Mouse (Mus musculus) megakaryocyte, embryonic 14.5 days (primary cell): Measurements from ENCODE around the gene Tead4. TPM values are rescaled to one million over a fixed set of nuclear protein-coding genes. Genes with fewer than 3 reads are reported as not detected.
"Not testable (repeated sequence)": the region's sequence is repeated elsewhere in the genome, so short reads cannot be mapped to it uniquely, and the experiment has no call there.

Experiments used
- H3K27me3 ChIP-seq: replicated peaks from 2 replicates; pipeline ENCODE3; 2012; ENCODE audit warnings: inconsistent platforms
- H3K36me3 ChIP-seq: replicated peaks from 2 replicates; pipeline ENCODE3; 2012; ENCODE audit warnings: low read length, inconsistent platforms, mixed read lengths
- H3K4me1 ChIP-seq: 2 replicates; pipeline ENCODE4 v1.6.1; 2012; ENCODE audit warnings: inconsistent platforms
- H3K4me3 ChIP-seq: replicated peaks from 2 replicates; pipeline ENCODE3; 2012; ENCODE audit warnings: moderate library complexity, mild to moderate bottlenecking, inconsistent platforms
- H3K9me3 ChIP-seq: 2 replicates; pipeline ENCODE4 v1.6.1; 2012; ENCODE audit warnings: inconsistent platforms
- FLI1 ChIP-seq: IDR thresholded peaks from 2 replicates; pipeline ENCODE4 v1.6.1; 2012; ENCODE audit warnings: low read length, inconsistent platforms, mixed read lengths
- GATA1 ChIP-seq: IDR thresholded peaks from 3 replicates; pipeline ENCODE4 v1.6.1; 2012; ENCODE audit warnings: mixed read lengths, low read length, inconsistent platforms, borderline replicate concordance
- polyA plus RNA-seq: library from polyadenylated mRNA; stranded (reverse); fragments of >175 nt; gene quantifications from 2 replicates; pipeline ENCODE4 v1.2.3, GENCODE M21; 2012; ENCODE audit warnings: low replicate concordance; ENCODE audit not compliant: insufficient read depth

Gene Tead4
- polyA plus RNA-seq, 1 experiment: 0.16 TPM

DNA sequence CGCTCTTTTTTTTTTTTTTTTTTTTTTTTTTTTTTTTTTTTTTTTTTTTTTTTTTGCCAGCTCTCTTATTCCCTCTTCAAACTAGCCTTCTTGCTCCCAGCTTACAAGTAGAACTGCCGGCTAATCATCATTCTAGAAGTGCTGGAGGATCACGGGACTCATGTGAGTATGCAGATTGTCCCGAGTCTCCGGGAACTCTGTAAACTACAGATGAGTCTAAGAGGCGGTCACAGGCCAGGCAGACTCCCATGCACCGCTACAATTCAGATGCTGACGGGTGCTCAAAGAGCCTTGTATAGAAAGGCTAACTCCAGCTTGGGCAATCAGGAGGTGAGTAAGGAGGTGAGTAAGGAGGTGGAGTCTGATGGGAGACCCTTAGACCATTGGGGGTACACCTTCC lies 15.0 kb upstream of the Tead4 start:
- Histone ChIP-seq H3K4me1 (no peaks in the 10 kb centered on the region), H3K27me3 (peaks cover 12% of the 10 kb centered on the region), H3K9me3 (0 out of 2 replicates have a peak, but pooled peaks cover 3% of the 10 kb centered on the region), H3K36me3 (no peaks in the 10 kb centered on the region), H3K4me3 (no peak overlapping the region)
- TF ChIP-seq FLI1: no peak
- no peak for TF ChIP-seq GATA1

DNA sequence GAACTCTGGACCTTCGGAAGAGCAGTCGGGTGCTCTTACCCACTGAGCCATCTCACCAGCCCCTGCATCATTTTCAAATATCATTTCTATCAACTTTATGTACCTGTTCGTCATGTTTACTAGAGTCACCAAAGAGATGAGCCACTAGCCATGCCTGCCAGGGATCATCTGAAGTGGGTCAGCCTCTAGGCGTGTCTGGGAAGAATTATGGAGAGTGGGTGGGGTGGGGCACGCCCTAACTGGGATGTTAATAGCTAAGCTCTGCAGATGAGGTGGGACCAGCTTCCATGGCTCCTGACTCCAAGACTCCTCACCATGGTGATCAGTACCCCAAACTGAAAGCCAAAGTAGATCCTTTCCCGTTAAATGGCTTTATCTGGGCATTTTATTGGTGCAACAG lies 14.2 kb upstream of the Tead4 start:
- TF ChIP-seq GATA1: no peak
- TF ChIP-seq FLI1: no peak
- Histone ChIP-seq H3K36me3 (no peaks in the 10 kb centered on the region), H3K9me3 (0 out of 2 replicates have a peak, but pooled peaks cover 3% of the 10 kb centered on the region), H3K4me3 (no peak overlapping the region), H3K4me1 (no peaks in the 10 kb centered on the region), H3K27me3 (peaks cover 12% of the 10 kb centered on the region)

DNA sequence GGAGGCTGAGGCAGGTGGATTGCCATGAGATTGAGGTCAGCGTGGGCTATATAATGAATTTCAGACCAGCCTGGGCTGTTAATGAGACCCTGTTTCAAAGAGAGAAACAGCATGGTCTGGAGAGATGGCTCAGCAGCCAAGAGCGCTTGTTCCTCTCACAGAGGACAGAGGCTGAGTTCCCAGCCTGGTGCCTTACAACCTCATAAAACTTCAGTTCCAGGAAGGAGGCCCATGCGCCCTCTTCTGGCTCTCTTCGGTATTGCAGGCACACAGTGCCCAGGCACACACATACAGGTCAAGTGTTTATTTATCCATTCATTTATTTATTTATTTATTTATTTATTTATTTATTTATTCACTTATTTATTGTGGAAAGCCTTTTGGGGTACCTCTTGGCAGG lies 7.7 kb upstream of the Tead4 start:
- Histone ChIP-seq H3K4me1 (no peaks in the 10 kb centered on the region), H3K36me3 (no peaks in the 10 kb centered on the region), H3K9me3 (peaks cover 8% of the 10 kb centered on the region; the same call in 1 of the 2 replicates), H3K4me3 (no peak overlapping the region), H3K27me3 (peaks cover 16% of the 10 kb centered on the region)
- TF ChIP-seq FLI1: no peak
- no peak for TF ChIP-seq GATA1

DNA sequence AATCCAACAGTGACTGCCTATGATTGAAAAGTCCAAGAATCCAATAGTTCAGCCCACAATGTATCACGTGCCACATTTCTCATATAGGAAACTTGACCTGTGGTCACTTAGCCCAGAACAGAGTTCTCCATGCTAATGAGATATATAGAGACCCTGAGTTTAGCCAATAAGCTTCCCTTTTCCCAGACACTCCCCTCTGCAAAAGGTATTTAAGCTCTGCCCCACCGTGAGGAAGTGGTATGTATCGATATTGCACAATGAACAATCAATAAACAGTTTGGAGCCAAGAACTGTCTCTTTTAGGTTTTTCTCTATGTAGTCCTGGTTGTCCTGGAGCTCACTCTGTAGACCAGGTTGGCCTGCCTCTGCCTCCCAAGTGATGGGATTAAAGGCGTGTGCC lies 4.2 kb upstream of the Tead4 start:
- H3K27me3 ChIP-seq: peaks cover 48% of the 10 kb centered on the region
- H3K4me1 ChIP-seq: peaks cover 13% of the 10 kb centered on the region
- TF ChIP-seq FLI1 (no peak), GATA1 (no peak)
- H3K4me3 ChIP-seq: no peak overlapping the region
- H3K36me3 ChIP-seq: no peaks in the 10 kb centered on the region
- peaks cover 20% of the 10 kb centered on the region for H3K9me3 ChIP-seq

DNA sequence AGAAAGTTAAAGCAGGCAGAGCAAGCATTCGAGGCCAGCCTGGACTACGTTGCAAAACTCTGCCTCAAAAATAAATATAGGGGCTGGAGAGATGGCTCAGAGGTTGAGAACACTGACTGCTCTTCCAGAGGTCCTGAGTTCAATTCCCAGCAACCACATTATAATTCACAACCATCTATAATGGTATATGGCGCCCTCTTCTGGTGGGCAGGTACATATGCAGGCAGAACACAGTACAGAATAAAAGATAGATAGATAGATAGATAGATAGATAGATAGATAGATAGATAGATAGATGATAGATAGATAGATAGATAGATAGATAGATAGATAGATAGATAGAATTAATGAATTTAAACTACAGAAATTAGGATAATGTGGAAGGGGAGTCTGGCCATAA lies 2.0 kb upstream of the Tead4 start:
- Histone ChIP-seq H3K27me3 (peaks cover 70% of the 10 kb centered on the region), H3K9me3 (peaks cover 20% of the 10 kb centered on the region), H3K4me1 (peaks cover 19% of the 10 kb centered on the region)
- not testable (repeated sequence) for H3K36me3 ChIP-seq, H3K4me3 ChIP-seq

DNA sequence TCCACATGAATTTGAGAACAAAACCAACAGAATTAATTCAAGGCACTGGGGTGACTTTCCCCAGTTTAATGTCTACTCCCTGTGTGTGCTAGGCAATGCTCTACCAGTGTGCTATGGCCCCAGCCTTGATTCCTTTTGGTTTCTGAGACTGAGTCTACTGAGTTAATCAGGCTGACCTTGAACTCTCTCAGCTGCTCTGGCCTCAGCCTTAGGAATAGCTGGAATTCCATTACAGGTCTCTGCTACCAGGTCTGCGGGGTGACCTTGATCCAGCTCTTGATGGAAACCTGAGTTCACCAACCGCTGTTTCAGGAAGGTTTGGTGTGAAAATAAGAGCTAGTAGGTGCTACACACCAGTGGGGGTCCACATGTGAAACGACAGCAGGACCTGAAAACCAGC lies 1.3 kb upstream of the Tead4 start:
- Histone ChIP-seq H3K9me3 (peaks cover 20% of the 10 kb centered on the region), H3K4me3 (no peak overlapping the region), H3K27me3 (peaks cover 77% of the 10 kb centered on the region), H3K36me3 (no peaks in the 10 kb centered on the region), H3K4me1 (peaks cover 19% of the 10 kb centered on the region)
- no peak for TF ChIP-seq FLI1
- no peak for TF ChIP-seq GATA1

DNA sequence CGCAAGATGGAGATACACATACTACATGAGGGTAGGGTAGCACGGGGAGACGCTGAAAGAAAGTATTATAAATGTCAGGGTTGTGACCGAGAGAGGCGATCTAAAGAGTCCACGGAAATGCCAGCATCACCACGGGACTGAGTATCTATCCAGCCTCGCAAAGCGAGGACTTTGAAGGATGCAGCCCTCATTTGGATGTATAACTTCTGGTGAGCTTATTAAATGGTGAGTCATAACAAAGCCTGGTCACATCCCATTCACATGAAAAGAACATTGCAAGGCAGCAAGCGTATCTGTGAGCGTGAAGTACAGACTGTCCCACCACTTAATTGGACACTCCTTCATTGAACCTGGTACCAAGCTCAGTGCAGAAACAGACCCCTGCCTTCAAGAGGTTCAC lies 835 bp upstream of the Tead4 start:
- no peaks in the 10 kb centered on the region for H3K36me3 ChIP-seq
- H3K4me1 ChIP-seq: peaks cover 19% of the 10 kb centered on the region
- peaks cover 16% of the 10 kb centered on the region for H3K9me3 ChIP-seq
- TF ChIP-seq FLI1 (no peak), GATA1 (no peak)
- H3K27me3 ChIP-seq: peaks cover 81% of the 10 kb centered on the region
- no peak overlapping the region for H3K4me3 ChIP-seq

DNA sequence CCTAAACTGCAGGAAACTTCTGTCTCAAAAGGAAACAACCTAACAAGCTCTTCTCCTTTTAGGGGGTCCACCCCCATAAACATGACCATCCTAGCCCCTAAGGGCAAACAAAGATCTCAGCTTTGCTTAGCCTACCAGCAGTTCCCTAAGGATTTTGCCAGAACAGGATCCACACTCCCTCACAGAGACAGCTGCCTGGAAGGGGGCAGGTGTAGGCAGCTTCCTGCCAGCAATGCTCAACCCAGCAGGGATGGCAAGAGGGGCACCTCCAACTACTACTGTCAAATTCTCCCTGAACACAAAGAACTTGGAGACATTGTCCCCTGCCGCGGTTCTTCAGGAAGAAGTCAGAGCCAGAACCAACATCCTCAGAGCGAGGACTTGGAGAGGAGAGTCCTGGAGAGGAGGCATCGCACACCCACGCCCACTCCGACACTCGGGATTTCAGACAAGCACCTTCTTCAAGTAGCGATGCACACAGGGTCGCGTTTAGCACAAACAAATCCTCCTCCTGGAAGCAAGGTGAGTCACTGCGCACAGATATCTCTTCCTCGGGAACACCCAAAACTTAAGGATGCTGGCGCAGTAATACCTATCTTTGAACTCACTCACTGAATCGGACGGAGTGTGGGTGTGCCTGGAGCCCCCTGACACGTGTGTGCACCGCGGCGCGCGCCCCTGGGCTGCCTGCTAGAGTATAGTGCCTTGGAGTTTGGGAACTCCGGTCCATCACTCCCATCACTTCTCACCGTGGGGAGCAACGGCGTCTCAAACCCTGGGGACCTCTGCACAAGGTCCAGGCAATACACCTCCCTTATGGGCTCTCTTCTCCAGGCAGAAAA lies 1.1 kb downstream of the Tead4 start:
- peak overlapping the region; percentile 91 for H3K4me3 ChIP-seq
- peaks cover 88% of the 10 kb centered on the region for H3K27me3 ChIP-seq
- H3K9me3 ChIP-seq: peaks cover 15% of the 10 kb centered on the region
- no peak for TF ChIP-seq GATA1
- TF ChIP-seq FLI1: no peak
- no peaks in the 10 kb centered on the region for H3K36me3 ChIP-seq
- peaks cover 19% of the 10 kb centered on the region for H3K4me1 ChIP-seq

DNA sequence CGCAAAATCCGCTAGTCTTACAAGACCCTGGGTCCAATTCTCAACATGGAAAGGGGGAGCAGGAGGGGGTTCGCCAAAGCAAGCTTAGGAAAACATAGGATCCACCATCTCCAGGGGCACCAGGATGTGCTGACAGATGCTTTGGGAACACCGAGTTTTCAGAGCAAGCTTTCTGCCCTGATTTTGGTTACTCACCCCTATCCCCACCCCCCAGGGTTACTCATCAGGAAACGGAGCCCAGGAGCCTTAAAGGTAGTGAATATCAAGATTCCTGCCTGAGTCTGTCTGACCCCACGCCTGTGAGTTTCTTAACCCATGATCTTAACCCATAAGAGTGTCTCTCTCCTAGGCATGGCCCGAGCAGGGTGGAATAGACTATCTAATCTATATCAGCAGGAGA lies 2.4 kb downstream of the Tead4 start:
- Histone ChIP-seq H3K4me3 (no peak overlapping the region), H3K27me3 (peaks cover 86% of the 10 kb centered on the region), H3K9me3 (peaks cover 15% of the 10 kb centered on the region), H3K4me1 (peaks cover 19% of the 10 kb centered on the region), H3K36me3 (no peaks in the 10 kb centered on the region)
- TF ChIP-seq FLI1: no peak
- no peak for TF ChIP-seq GATA1

DNA sequence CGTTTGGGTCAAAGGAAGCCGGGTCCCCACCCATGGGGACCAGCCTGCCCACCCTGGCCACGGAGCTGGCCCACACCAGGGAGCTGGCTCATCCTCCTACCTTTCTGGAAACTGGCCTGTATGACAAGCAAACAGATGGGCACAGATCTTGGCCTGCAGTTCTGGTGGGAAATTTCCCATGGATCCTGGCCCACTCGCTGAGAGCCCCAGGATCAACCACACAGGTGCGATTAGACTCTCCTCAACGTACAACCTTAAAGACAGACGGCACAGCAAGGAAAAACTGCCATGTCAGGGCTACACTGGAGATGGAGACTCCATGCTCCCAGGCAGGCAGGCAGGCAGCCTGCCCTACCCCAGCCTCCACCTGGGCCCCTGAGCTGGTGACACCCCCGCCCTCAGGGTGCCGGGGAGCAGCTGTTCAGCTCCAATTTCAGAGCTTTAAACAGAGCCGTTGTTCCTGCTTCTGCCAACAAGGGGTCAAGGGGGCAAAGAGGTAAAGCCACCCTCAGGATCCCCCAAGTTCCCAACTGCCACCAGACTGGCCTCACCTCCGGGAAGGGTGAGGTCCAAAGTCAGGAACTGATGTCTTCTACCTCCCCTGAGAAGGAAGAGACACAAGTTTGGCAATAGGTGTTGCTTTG lies 3.8 kb downstream of the Tead4 start:
- no peaks in the 10 kb centered on the region for H3K36me3 ChIP-seq
- no peak overlapping the region for H3K4me3 ChIP-seq
- H3K27me3 ChIP-seq: peaks cover 75% of the 10 kb centered on the region
- H3K9me3 ChIP-seq: peaks cover 7% of the 10 kb centered on the region
- H3K4me1 ChIP-seq: peaks cover 19% of the 10 kb centered on the region
- TF ChIP-seq FLI1 (no peak), GATA1 (no peak)
